Mouse (Mus musculus) kidney, adult 2 months (tissue): ENCODE measurements around the gene Serpinb3a. TPM values are rescaled to one million over a fixed set of nuclear protein-coding genes. Genes with fewer than 3 reads are reported as not detected.

Experiments
- DNase-seq: peaks from one replicate; pipeline ENCODE4 v3.0.0; 2021
- H3K27ac ChIP-seq: fragments of 200-500 bp; 2 replicates; pipeline ENCODE4 v1.5.1; 2012; ENCODE audit warnings: low read depth, low read length, control low read depth, inconsistent platforms; ENCODE audit not compliant: insufficient read depth
- H3K27me3 ChIP-seq: fragments of 200-500 bp; replicated peaks from 2 replicates; pipeline ENCODE4 v1.6.1; 2012; ENCODE audit warnings: mild to moderate bottlenecking, moderate library complexity, low read length, inconsistent platforms; ENCODE audit not compliant: control insufficient read depth, insufficient read depth
- H3K36me3 ChIP-seq: fragments of 200-500 bp; 2 replicates; pipeline ENCODE4 v1.6.1; 2012; ENCODE audit warnings: mild to moderate bottlenecking, moderate library complexity, low read length, inconsistent platforms; ENCODE audit not compliant: control insufficient read depth, insufficient read depth
- H3K4me1 ChIP-seq: fragments of 200-500 bp; 2 replicates; pipeline ENCODE4 v1.6.1; 2011; ENCODE audit warnings: low read length; ENCODE audit not compliant: control insufficient read depth, insufficient read depth
- H3K4me3 ChIP-seq: fragments of 200-500 bp; 2 replicates; pipeline ENCODE4 v1.5.1; 2011; ENCODE audit warnings: mild to moderate bottlenecking, low read depth, low read length, control low read depth; ENCODE audit not compliant: insufficient read depth
- CTCF ChIP-seq: fragments of 200-500 bp; conservative IDR thresholded peaks from 2 replicates; pipeline ENCODE4 v1.5.1; 2011; ENCODE audit warnings: low read depth, mild to moderate bottlenecking, control low read depth, low read length, moderate library complexity, mixed read lengths; ENCODE audit not compliant: insufficient read depth, insufficient read length
- POLR2A ChIP-seq: fragments of 200-500 bp; IDR thresholded peaks from one replicate; pipeline ENCODE4 v1.6.1; 2011; ENCODE audit warnings: low read depth, low read length, control low read depth
- WGBS: fragments of 180-500 bp; shearing (Covaris S2); methylation state at CpG from one replicate; pipeline ENCODE4 v1.1.7; 2018; 5-methylcytosine and 5-hydroxymethylcytosine counted together
- polyA plus RNA-seq: library from polyadenylated mRNA; depleted of rRNA; stranded (reverse); fragments of >200 nt; gene quantifications from 2 replicates; pipeline ENCODE4 v1.2.3, GENCODE M21; 2012; rRNA removed

Gene Serpinb3a
- polyA plus RNA-seq, 1 experiment: not detected

GRCm38 (mm10) chr1:107001754-107002153 is 50.3 kb downstream of the Serpinb3a start:
- Histone ChIP-seq H3K27ac (no peak overlapping the region), H3K4me3 (no peak overlapping the region), H3K4me1 (no peaks in the 10 kb centered on the region), H3K27me3 (no peaks in the 10 kb centered on the region; the same call in 1 of the 2 replicates), H3K36me3 (no peaks in the 10 kb centered on the region)
- no peak for DNase-seq
- no peak for TF ChIP-seq POLR2A
- TF ChIP-seq CTCF: no peak
- 69% methylated on average over 2 of the region's 2 CpGs for WGBS

GRCm38 (mm10) chr1:107000424-107000823 is 51.7 kb downstream of the Serpinb3a start:
- Histone ChIP-seq H3K27me3 (no peaks in the 10 kb centered on the region; the same call in 1 of the 2 replicates), H3K36me3 (no peaks in the 10 kb centered on the region), H3K27ac (no peak overlapping the region), H3K4me1 (no peaks in the 10 kb centered on the region), H3K4me3 (no peak overlapping the region)
- TF ChIP-seq POLR2A (no peak), CTCF (no peak)
- no peak for DNase-seq
- WGBS: 63% methylated on average over 13 of the region's 13 CpGs

Other genes with a start within 250 kb of the Serpinb3a start
- 0.04 TPM in 1 of 2 replicates, not detected in the other for gene Serpinb5, start 191.1 kb downstream of the Serpinb3a start, polyA plus RNA-seq
- 0.06 TPM in 1 of 2 replicates, not detected in the other for gene Serpinb12, start 117.9 kb downstream of the Serpinb3a start, polyA plus RNA-seq
- not detected in 2 replicates for gene Serpinb13, start 71.3 kb downstream of the Serpinb3a start, polyA plus RNA-seq
- gene Serpinb3d, start 31.2 kb upstream of the Serpinb3a start, polyA plus RNA-seq: not detected in 2 replicates
- not detected in 2 replicates for gene Serpinb3b, start 226.1 kb upstream of the Serpinb3a start, polyA plus RNA-seq
- gene Serpinb3c, start 226.1 kb upstream of the Serpinb3a start, polyA plus RNA-seq: not detected in 2 replicates